Mouse (Mus musculus): Measurements from ENCODE around the gene Gabbr2.

DNA sequence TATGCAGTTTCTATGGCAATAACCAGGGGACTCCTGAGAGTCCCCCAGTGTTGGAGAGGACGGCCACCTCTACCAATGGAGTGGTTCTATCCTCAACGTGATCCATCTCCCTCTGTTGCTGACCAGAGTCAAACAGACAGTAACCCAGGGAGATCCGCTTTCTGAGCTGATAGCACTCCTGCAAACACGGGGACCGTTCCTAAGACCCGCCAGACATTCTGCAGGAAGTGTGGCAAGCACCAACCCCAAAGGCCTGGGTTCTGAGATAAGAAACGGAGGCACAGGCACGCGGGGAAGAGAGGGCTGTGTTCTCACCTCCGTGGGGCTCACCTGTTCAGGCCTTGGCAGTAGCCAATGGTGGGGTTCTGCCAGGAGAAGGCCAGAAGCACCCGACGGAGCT lies 378.1 kb downstream of the Gabbr2 start:
- no peak for TF ChIP-seq CTCF (IDR thresholded peaks at IDR 0.05; ENCODE audit: borderline replicate concordance, insufficient read depth, low read depth, low read length)
- TF ChIP-seq POLR2A (IDR thresholded peaks at IDR 0.05; ENCODE audit: borderline replicate concordance, insufficient read depth, low read length), result no peak

Measured in cerebellum, adult 2 months (tissue).